Mouse (Mus musculus): Measurements from ENCODE around the gene Zfp36.

DNA sequence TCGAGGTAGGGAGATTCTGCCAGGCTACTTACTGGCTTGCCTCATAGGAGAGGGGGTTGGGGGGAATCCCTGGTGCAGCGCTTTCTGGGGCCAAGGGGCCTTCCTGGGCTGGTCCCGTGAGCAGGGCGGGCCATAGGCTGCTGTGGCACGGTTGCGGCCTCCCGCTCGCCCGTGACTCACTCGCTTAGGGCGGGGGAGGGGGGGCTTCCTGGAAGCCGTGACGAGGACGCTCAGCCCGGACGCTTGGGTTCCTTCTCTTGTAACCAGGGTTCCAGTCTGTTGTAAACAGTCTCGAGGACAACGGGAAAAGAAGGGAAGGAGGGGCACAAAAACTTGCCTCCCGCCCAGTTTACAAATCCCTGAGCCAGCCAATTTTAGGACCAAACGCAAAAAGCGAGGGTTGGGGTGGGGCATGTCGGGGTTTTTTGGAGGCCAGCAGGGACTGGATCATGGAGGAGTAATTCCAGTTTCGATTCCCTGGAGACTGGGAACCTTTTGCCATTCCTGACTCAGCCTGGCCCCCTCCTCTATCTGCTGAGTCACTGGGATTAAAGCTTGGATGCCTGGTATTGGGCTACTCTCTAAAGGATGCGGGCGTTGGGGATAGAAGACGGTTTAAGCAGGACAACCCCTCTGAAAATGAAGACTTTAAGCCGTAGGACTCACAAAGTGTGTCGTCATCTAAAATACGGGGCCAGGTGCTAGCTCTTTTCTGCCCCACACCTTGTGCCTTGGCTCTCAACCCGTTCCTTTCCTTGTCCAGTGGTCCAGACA lies 1.2 kb upstream of the Zfp36 start:
- no peak for TF ChIP-seq CTCF (conservative IDR thresholded peaks at IDR 0.05; ENCODE audit: insufficient read depth, insufficient read length, low read depth, low read length)
- TF ChIP-seq POLR2A (IDR thresholded peaks at IDR 0.05; ENCODE audit: low read depth, low read length) = no peak

All from kidney, adult 2 months (tissue).